Mouse (Mus musculus) midbrain, embryonic 16.5 days (tissue): Measurements from ENCODE around the gene Zbtb8os. TPM values are rescaled to one million over a fixed set of nuclear protein-coding genes. Genes with fewer than 3 reads are reported as not detected.

Experiments
- ATAC-seq: fragments of 200-750 bp; cut with Nextera tagmentation; 2 replicates; pipeline ENCODE4 v1.8.0; 2017; ENCODE audit warnings: moderate TSS enrichment
- H3K27ac ChIP-seq: fragments of 300-500 bp; sonication (generic); 2 replicates; pipeline ENCODE4 v1.5.1; 2014; ENCODE audit warnings: mild to moderate bottlenecking, low read length, mixed read lengths
- H3K27me3 ChIP-seq: fragments of 300-500 bp; sonication (generic); 2 replicates; pipeline ENCODE4 v1.6.1; 2014; ENCODE audit warnings: low read depth, low read length, mixed read lengths; ENCODE audit not compliant: control insufficient read depth, insufficient read depth
- H3K36me3 ChIP-seq: fragments of 300-500 bp; sonication (generic); 2 replicates; pipeline ENCODE4 v1.6.1; 2014; ENCODE audit warnings: mild to moderate bottlenecking, low read length, moderate library complexity, mixed read lengths; ENCODE audit not compliant: control insufficient read depth, insufficient read depth
- H3K4me1 ChIP-seq: fragments of 300-500 bp; sonication (generic); 2 replicates; pipeline ENCODE4 v1.6.1; 2014; ENCODE audit warnings: mild to moderate bottlenecking, low read length, mixed read lengths; ENCODE audit not compliant: control insufficient read depth, insufficient read depth
- H3K4me2 ChIP-seq: fragments of 300-500 bp; sonication (generic); 2 replicates; pipeline ENCODE4 v1.6.1; 2014; ENCODE audit warnings: mild to moderate bottlenecking, low read length, mixed read lengths
- H3K4me3 ChIP-seq: fragments of 300-500 bp; sonication (generic); 2 replicates; pipeline ENCODE4 v1.5.1; 2014; ENCODE audit warnings: low read depth, mild to moderate bottlenecking, low read length, moderate library complexity, mixed read lengths
- H3K9ac ChIP-seq: fragments of 300-500 bp; sonication (generic); 2 replicates; pipeline ENCODE4 v1.6.1; 2014; ENCODE audit warnings: low read depth, low read length, mixed read lengths
- H3K9me3 ChIP-seq: fragments of 300-500 bp; sonication (generic); replicated peaks from 2 replicates; pipeline ENCODE4 v1.6.1; 2014; ENCODE audit warnings: mild to moderate bottlenecking, low read length, mixed read lengths; ENCODE audit not compliant: control insufficient read depth, poor library complexity, severe bottlenecking
- WGBS: fragments of 180-500 bp; shearing (Covaris S2); extraction: QIAGEN DNeasy Blood & Tissue Kit; methylation state at CpG from one replicate; pipeline ENCODE4 v1.1.7; 2014; 5-methylcytosine and 5-hydroxymethylcytosine counted together
- polyA plus RNA-seq: library from polyadenylated mRNA; unstranded; fragments of >200 nt; fragmentation: Nextera tagmentation; extraction: Ambion mirVana; gene quantifications from 2 replicates; pipeline ENCODE4 v1.2.1, GENCODE M21; 2015

The Zbtb8os gene
- polyA plus RNA-seq, 1 experiment from 2014 or later = 15.1 TPM

DNA sequence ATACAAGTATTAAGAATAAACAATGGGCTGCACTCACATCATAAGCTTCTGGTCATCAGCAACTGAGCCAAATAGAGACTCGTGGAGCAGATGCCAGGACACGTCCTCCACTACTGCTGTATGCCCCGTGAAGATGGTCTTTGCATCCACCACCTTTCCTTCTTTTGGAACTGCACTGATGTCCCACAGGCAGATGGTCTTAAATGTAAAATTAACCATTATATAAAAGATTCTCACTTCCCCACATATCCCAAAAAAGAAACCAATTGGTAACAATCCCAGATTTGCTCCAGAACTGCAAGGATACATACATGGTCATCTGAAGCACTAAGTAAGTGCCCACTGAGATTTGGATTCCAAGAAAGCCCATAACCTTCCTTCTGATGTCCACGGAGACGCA is 13.5 kb upstream of the Zbtb8os start:
- Histone ChIP-seq H3K27ac (no peak overlapping the region), H3K4me1 (no peaks in the 10 kb centered on the region), H3K9ac (no peak overlapping the region), H3K27me3 (no peaks in the 10 kb centered on the region), H3K4me3 (no peak overlapping the region), H3K4me2 (no peak overlapping the region), H3K9me3 (no peaks in the 10 kb centered on the region), H3K36me3 (peaks cover 26% of the 10 kb centered on the region)
- WGBS = 96% methylated on average over 5 of the region's 5 CpGs
- ATAC-seq = no peak

DNA sequence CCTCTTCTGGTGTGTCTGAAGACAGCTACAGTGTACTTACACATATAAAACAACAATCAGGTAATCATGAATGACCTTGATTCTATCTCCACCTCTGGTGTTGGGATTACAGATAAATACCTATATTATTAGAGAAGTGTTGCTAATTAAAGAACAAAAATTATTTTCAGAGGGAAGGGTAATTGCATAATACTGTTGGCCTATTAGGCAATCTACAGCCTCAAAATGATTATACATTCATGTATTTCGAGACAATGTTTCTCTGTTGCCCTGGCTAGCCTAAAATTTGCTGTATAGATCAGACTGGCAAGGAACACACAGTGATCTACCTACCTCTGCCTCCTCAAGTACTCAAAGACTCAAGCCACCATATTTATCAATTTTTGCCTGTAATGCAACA is 12.0 kb upstream of the Zbtb8os start:
- ATAC-seq = no peak
- Histone ChIP-seq H3K4me2 (no peak overlapping the region), H3K27me3 (no peaks in the 10 kb centered on the region), H3K4me1 (no peaks in the 10 kb centered on the region), H3K9me3 (no peaks in the 10 kb centered on the region), H3K9ac (no peak overlapping the region), H3K4me3 (no peak overlapping the region), H3K27ac (no peak overlapping the region), H3K36me3 (peaks cover 30% of the 10 kb centered on the region)
- 100% methylated on average over 1 of the region's 1 CpGs for WGBS

- no peaks in the 10 kb centered on the region for H3K27me3 ChIP-seq
- no peak overlapping the region for H3K9ac ChIP-seq
- no peak overlapping the region for H3K27ac ChIP-seq
- H3K9me3 ChIP-seq = no peaks in the 10 kb centered on the region
- 97% methylated on average over 1 of the region's 1 CpGs for WGBS
- no peak overlapping the region for H3K4me2 ChIP-seq
- H3K4me3 ChIP-seq = no peak overlapping the region
- H3K4me1 ChIP-seq = no peaks in the 10 kb centered on the region
- H3K36me3 ChIP-seq = peaks cover 32% of the 10 kb centered on the region
- ATAC-seq = no peak
Observed at GRCm38 (mm10) chr4:129324756-129325155, 10.7 kb upstream of the Zbtb8os start.

- H3K27ac ChIP-seq = no peak overlapping the region
- H3K4me3 ChIP-seq = no peak overlapping the region
- H3K36me3 ChIP-seq = peaks cover 22% of the 10 kb centered on the region
- no peak overlapping the region for H3K4me2 ChIP-seq
- 67% methylated on average over 1 of the region's 1 CpGs for WGBS
- H3K4me1 ChIP-seq = peaks cover 8% of the 10 kb centered on the region
- H3K9ac ChIP-seq = no peak overlapping the region
- no peaks in the 10 kb centered on the region for H3K9me3 ChIP-seq
- ATAC-seq = no peak
- H3K27me3 ChIP-seq = no peaks in the 10 kb centered on the region
Observed at GRCm38 (mm10) chr4:129326191-129326590, 9.3 kb upstream of the Zbtb8os start.

GRCm38 (mm10) chr4:129332846-129333245 is 2.6 kb upstream of the Zbtb8os start:
- no peak for ATAC-seq
- Histone ChIP-seq H3K4me2 (peak overlapping the region; percentile 73; the same call in 1 of the 2 replicates), H3K9me3 (no peaks in the 10 kb centered on the region), H3K27ac (no peak overlapping the region), H3K27me3 (no peaks in the 10 kb centered on the region), H3K4me3 (no peak overlapping the region; the same call in 1 of the 2 replicates), H3K4me1 (peaks cover 39% of the 10 kb centered on the region), H3K9ac (no peak overlapping the region), H3K36me3 (peaks cover 11% of the 10 kb centered on the region)
- WGBS = 27% methylated on average over 1 of the region's 1 CpGs

DNA sequence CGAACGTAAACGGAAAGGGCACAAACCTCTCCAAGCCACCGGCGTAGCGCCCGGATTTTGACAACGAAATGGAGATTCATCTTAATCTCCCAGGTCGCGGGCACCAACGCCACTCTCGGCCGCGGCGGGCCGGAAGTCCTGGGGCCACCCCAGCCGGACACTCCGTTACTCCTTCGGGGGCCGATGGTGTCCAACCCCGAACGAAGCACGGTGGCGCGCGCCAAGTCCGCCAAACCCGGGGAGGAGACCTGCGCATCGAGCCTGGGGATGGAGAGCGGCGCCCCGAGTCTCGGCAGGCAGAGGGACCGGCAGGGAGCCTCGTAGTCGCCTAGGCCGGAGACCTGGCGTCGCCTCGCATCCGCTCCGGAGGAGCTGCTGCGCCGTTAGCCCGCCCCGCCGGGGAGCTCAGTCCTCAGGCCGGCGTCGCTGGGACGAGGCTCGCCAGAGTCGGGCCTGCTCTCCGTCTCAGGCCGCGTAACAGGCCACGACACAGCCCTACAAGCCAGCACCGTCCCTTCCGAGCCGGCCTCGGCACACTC is 749 bp upstream of the Zbtb8os start:
- Histone ChIP-seq H3K27ac (peak overlapping the region; percentile 97), H3K4me2 (peak overlapping the region; percentile 73), H3K9me3 (no peaks in the 10 kb centered on the region), H3K36me3 (no peaks in the 10 kb centered on the region), H3K4me3 (peak overlapping the region; percentile 92), H3K27me3 (no peaks in the 10 kb centered on the region), H3K4me1 (peaks cover 39% of the 10 kb centered on the region), H3K9ac (peak overlapping the region; percentile 96)
- no peak; the same call in 1 of the 2 replicates for ATAC-seq
- under 1% methylated on average over 62 of the region's 62 CpGs for WGBS

GRCm38 (mm10) chr4:129336291-129336690 is 796 bp downstream of the Zbtb8os start:
- Histone ChIP-seq H3K4me2 (peak overlapping the region; percentile 73), H3K27ac (peak overlapping the region; percentile 92), H3K36me3 (no peaks in the 10 kb centered on the region), H3K27me3 (no peaks in the 10 kb centered on the region), H3K4me1 (peaks cover 31% of the 10 kb centered on the region), H3K9ac (peak overlapping the region; percentile 61), H3K4me3 (peak overlapping the region; percentile 92), H3K9me3 (no peaks in the 10 kb centered on the region)
- no peak for ATAC-seq
- 56% methylated on average over 14 of the region's 14 CpGs for WGBS

DNA sequence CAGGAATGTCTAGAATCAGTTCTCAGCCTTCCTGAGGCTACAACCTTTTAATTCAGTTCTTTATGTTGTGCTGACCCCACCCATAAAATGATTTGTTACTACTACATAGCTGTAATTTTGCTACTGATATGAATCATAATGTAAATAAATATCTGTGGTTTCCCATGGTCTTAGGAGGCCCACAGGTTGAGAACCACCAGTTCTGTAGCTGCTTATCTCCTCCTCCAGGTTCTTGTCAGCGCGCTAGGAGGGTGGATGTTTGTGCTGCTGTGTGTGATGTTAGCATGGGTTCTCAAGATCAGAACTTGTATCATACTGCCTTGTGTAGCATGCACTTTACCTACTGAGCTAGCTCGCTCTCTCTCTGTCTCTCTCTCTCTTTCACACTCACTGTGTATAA is 4.2 kb downstream of the Zbtb8os start:
- 96% methylated on average over 3 of the region's 3 CpGs for WGBS
- ATAC-seq = no peak

DNA sequence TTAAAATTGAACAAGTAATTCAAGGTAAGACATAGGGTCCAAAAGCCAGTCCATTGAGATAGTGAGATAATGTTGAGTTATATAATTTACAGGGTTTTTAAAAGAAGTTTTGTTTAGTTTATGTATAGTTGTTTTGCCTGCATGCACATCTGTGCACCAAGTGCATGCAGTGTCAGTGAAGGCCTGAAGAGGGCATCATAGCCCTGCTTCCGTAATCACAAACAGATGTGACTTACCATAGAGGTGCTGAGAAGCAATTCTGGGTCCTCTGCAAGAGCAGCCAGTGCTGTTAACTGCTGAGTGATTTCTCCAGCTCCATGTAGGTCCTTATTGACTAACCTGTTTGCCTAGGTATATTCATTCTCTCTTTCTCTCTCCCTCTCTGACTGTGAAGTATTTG is 6.4 kb downstream of the Zbtb8os start:
- no peaks in the 10 kb centered on the region for H3K27me3 ChIP-seq
- 87% methylated on average over 1 of the region's 1 CpGs for WGBS
- no peak overlapping the region for H3K27ac ChIP-seq
- no peak overlapping the region for H3K9ac ChIP-seq
- H3K36me3 ChIP-seq = peaks cover 4% of the 10 kb centered on the region; the same call in 1 of the 2 replicates
- no peaks in the 10 kb centered on the region for H3K9me3 ChIP-seq
- ATAC-seq = no peak
- no peak overlapping the region for H3K4me3 ChIP-seq
- H3K4me1 ChIP-seq = no peaks in the 10 kb centered on the region
- no peak overlapping the region for H3K4me2 ChIP-seq

More for the DNA sequence above, 4.2 kb downstream of the Zbtb8os start:
- no peaks in the 10 kb centered on the region for H3K27me3 ChIP-seq
- H3K27ac ChIP-seq = no peak overlapping the region
- no peak overlapping the region for H3K4me2 ChIP-seq
- H3K4me1 ChIP-seq = peaks cover 4% of the 10 kb centered on the region; the same call in 1 of the 2 replicates
- no peak overlapping the region for H3K4me3 ChIP-seq
- H3K9me3 ChIP-seq = no peaks in the 10 kb centered on the region
- H3K9ac ChIP-seq = no peak overlapping the region
- H3K36me3 ChIP-seq = peaks cover 2% of the 10 kb centered on the region; the same call in 1 of the 2 replicates
